Comparison of ENCODE assay signal across 8 mouse cellular contexts in genomic region chr10:42203321-42204155, GRCm38 (mm10).
DNase-seq lines count a peak whose midpoint lies in the region; ATAC-seq lines count a peak whose summit lies in the region.

No protein-coding gene starts in this region.

- 0 out of 4 replicates have a peak overlapping the region, but pooled peaks of 1 of the 2 experiments have one; percentile 55 for H3K27ac ChIP-seq in heart, embryonic 14.5 days (replicated peaks in 1 of 2; ENCODE audit: control insufficient read depth in 1 of 2, insufficient read depth in 1 of 2, low read depth in 2 of 2, low read length in 2 of 2)
- peak overlapping the region; percentile 96 for H3K27ac ChIP-seq in embryonic facial prominence, embryonic 13.5 days
- peak overlapping the region; percentile 90 for H3K27ac ChIP-seq in limb, embryonic 13.5 days

- no peak for ATAC-seq in heart, embryonic 14.5 days (ENCODE audit: insufficient number of reproducible peaks, insufficient read depth, low FRiP score, low read depth)
- ATAC-seq in embryonic facial prominence, embryonic 13.5 days (ENCODE audit: insufficient number of reproducible peaks, insufficient read depth, low FRiP score, low TSS enrichment, low read depth): no peak; the same call in 1 of the 2 replicates
- peak; percentile 82; the same call in 1 of the 2 replicates for ATAC-seq in limb, embryonic 13.5 days (ENCODE audit: low FRiP score, low read depth)

- no peak for DNase-seq in heart, postnatal 14 days
- peak; percentile 66 for DNase-seq in adipocyte (ENCODE audit: low spot score)
- no peak for DNase-seq in yolk sac, embryonic 10.5 days (ENCODE audit: low spot score)
- no peak for DNase-seq in frontal cortex, postnatal 25 days (ENCODE audit: low spot score in 2 of 2)
- DNase-seq in left cerebral cortex, adult 18-20 months (ENCODE audit: low spot score in 2 of 2): no peak

- no peaks in the 10 kb centered on the region for H3K36me3 ChIP-seq in heart, embryonic 14.5 days (ENCODE audit: control insufficient read depth, insufficient read depth, low read length)
- H3K36me3 ChIP-seq in embryonic facial prominence, embryonic 13.5 days: no peaks in the 10 kb centered on the region
- no peaks in the 10 kb centered on the region for H3K36me3 ChIP-seq in limb, embryonic 13.5 days

- H3K4me2 ChIP-seq in heart, embryonic 14.5 days (ENCODE audit: low read length): no peak overlapping the region
- peak overlapping the region; percentile 50 for H3K4me2 ChIP-seq in embryonic facial prominence, embryonic 13.5 days
- peak overlapping the region; percentile 52 for H3K4me2 ChIP-seq in limb, embryonic 13.5 days (replicated peaks)

- H3K4me3 ChIP-seq in heart, embryonic 14.5 days (ENCODE audit: control insufficient read depth in 1 of 2, insufficient read depth in 1 of 2, low read depth in 1 of 2, low read length in 2 of 2): no peak overlapping the region
- peak overlapping the region; percentile 21; the same call in 1 of the 2 replicates for H3K4me3 ChIP-seq in embryonic facial prominence, embryonic 13.5 days
- H3K4me3 ChIP-seq in limb, embryonic 13.5 days: 0 out of 2 replicates have a peak overlapping the region, but pooled peaks have one; percentile 5

- intact Hi-C loops in heart, postnatal 14 days (cut with DNase I): loop anchor here (2.0 kb wide), 1 partner anchor 71 kb away; no protein-coding TSS in a partner anchor

- peaks cover 28 to 53% of the 10 kb centered on the region in 2 experiments for H3K4me1 ChIP-seq in heart, embryonic 14.5 days (ENCODE audit: control insufficient read depth in 2 of 2, insufficient read depth in 2 of 2, low read length in 2 of 2)
- H3K4me1 ChIP-seq in embryonic facial prominence, embryonic 13.5 days: peaks cover 51% of the 10 kb centered on the region
- H3K4me1 ChIP-seq in limb, embryonic 13.5 days: peaks cover 60% of the 10 kb centered on the region

- WGBS in heart, embryonic 14.5 days: 56% methylated on average over 18 of the region's 18 CpGs
- 21% methylated on average over 18 of the region's 18 CpGs for WGBS in embryonic facial prominence, embryonic 13.5 days
- WGBS in limb, embryonic 13.5 days: 20% methylated on average over 18 of the region's 18 CpGs

- peak overlapping the region; percentile 21; the same call in 1 of the 2 replicates for H3K9ac ChIP-seq in heart, embryonic 14.5 days (ENCODE audit: low read length)
- 0 out of 2 replicates have a peak overlapping the region, but pooled peaks have one; percentile 36 for H3K9ac ChIP-seq in embryonic facial prominence, embryonic 13.5 days
- H3K9ac ChIP-seq in limb, embryonic 13.5 days: no peak overlapping the region

- no peaks in the 10 kb centered on the region for H3K27me3 ChIP-seq in heart, embryonic 14.5 days (ENCODE audit: control insufficient read depth, insufficient read depth, low read length)
- no peaks in the 10 kb centered on the region for H3K27me3 ChIP-seq in embryonic facial prominence, embryonic 13.5 days
- no peaks in the 10 kb centered on the region for H3K27me3 ChIP-seq in limb, embryonic 13.5 days

- no peaks in the 10 kb centered on the region for H3K9me3 ChIP-seq in heart, embryonic 14.5 days (ENCODE audit: control insufficient read depth, low read length)
- H3K9me3 ChIP-seq in embryonic facial prominence, embryonic 13.5 days: 0 out of 2 replicates have a peak, but pooled peaks cover 4% of the 10 kb centered on the region
- H3K9me3 ChIP-seq in limb, embryonic 13.5 days: no peaks in the 10 kb centered on the region

Comparison
In these comparisons a context has a peak if more than half of its experiments do, and no peak if none do; other contexts are left out.
1. H3K4me3 ChIP-seq: peak in embryonic facial prominence, embryonic 13.5 days (single experiment) and limb, embryonic 13.5 days (single experiment); none in heart, embryonic 14.5 days (0 of 2).